8 mouse cellular contexts compared by ENCODE assay signal in genomic region chr16:4214631-4215240, GRCm38 (mm10). TPM values are rescaled to one million over a fixed set of nuclear protein-coding genes. Genes with fewer than 3 reads are reported as not detected.
DNase-seq lines count a peak whose midpoint lies in the region; ATAC-seq lines count a peak whose summit lies in the region.

No protein-coding gene starts in this region.

- H3K4me3 ChIP-seq in megakaryocyte, embryonic 14.5 days (replicated peaks), result peak overlapping the region; percentile 98
- peak overlapping the region; percentile 93 for H3K4me3 ChIP-seq in intestine, embryonic 14.5 days (ENCODE audit: low read depth, low read length)
- peak overlapping the region; percentile 92 for H3K4me3 ChIP-seq in neural tube, embryonic 12.5 days

- WGBS in intestine, embryonic 14.5 days, result 37% methylated on average over 10 of the region's 10 CpGs
- 38% methylated on average over 10 of the region's 10 CpGs for WGBS in neural tube, embryonic 12.5 days

- H3K4me2 ChIP-seq in intestine, embryonic 14.5 days (ENCODE audit: low read length), result peak overlapping the region; percentile 89
- peak overlapping the region; percentile 81 for H3K4me2 ChIP-seq in neural tube, embryonic 12.5 days (replicated peaks)

- no peak overlapping the region for H3K27ac ChIP-seq in intestine, embryonic 14.5 days (ENCODE audit: low read depth)
- H3K27ac ChIP-seq in neural tube, embryonic 12.5 days, result no peak overlapping the region

- peak overlapping the region; percentile 97 for H3K9ac ChIP-seq in intestine, embryonic 14.5 days (ENCODE audit: low read length)
- H3K9ac ChIP-seq in neural tube, embryonic 12.5 days, result peak overlapping the region; percentile 83

- no peaks in the 10 kb centered on the region for H3K9me3 ChIP-seq in megakaryocyte, embryonic 14.5 days
- H3K9me3 ChIP-seq in intestine, embryonic 14.5 days (ENCODE audit: control insufficient read depth, low read length), result no peaks in the 10 kb centered on the region
- no peaks in the 10 kb centered on the region for H3K9me3 ChIP-seq in neural tube, embryonic 12.5 days

- H3K36me3 ChIP-seq in megakaryocyte, embryonic 14.5 days (replicated peaks; ENCODE audit: low read length), result peaks cover 5% of the 10 kb centered on the region
- no peaks in the 10 kb centered on the region for H3K36me3 ChIP-seq in intestine, embryonic 14.5 days (ENCODE audit: control insufficient read depth, insufficient read depth, low read length)
- H3K36me3 ChIP-seq in neural tube, embryonic 12.5 days, result no peaks in the 10 kb centered on the region

- peak; percentile 73 for DNase-seq in cerebellum, adult 9-10 months
- no peak for DNase-seq in cerebellum, adult 11 months
- no peak for DNase-seq in intestine, embryonic 14.5 days (ENCODE audit: low spot score)
- no peak for DNase-seq in layer of hippocampus, adult 18-20 months (ENCODE audit: low spot score in 2 of 2)
- no peak for DNase-seq in ovary, postnatal 10 days (ENCODE audit: low spot score)

- H3K4me1 ChIP-seq in megakaryocyte, embryonic 14.5 days, result peaks cover 35% of the 10 kb centered on the region
- peaks cover 14% of the 10 kb centered on the region for H3K4me1 ChIP-seq in intestine, embryonic 14.5 days (replicated peaks; ENCODE audit: control insufficient read depth, insufficient read depth, low read length)
- H3K4me1 ChIP-seq in neural tube, embryonic 12.5 days, result peaks cover 13% of the 10 kb centered on the region

- no peak for ATAC-seq in megakaryocyte, adult 5-6 weeks (ENCODE audit: poor library complexity, severe bottlenecking)
- ATAC-seq in intestine, embryonic 14.5 days (replicated peaks; ENCODE audit: low FRiP score, low TSS enrichment, low read depth), result peak; percentile 43; the same call in 1 of the 2 replicates
- ATAC-seq in neural tube, embryonic 12.5 days (ENCODE audit: low FRiP score, low read depth), result peak; percentile 33

- H3K27me3 ChIP-seq in megakaryocyte, embryonic 14.5 days (replicated peaks), result peaks cover 23% of the 10 kb centered on the region
- H3K27me3 ChIP-seq in intestine, embryonic 14.5 days (replicated peaks; ENCODE audit: control insufficient read depth, insufficient read depth, low read length), result no peaks in the 10 kb centered on the region
- peaks cover 10% of the 10 kb centered on the region; the same call in 1 of the 2 replicates for H3K27me3 ChIP-seq in neural tube, embryonic 12.5 days (replicated peaks)

RNA-seq across cellular contexts. Expression of gene Crebbp, which starts 0.9 kb away (rescaled TPM):
- polyA plus RNA-seq in megakaryocyte, embryonic 14.5 days (2012; ENCODE audit: insufficient read depth, low replicate concordance), result 7.5 and 8.2 TPM in 2 replicates
- 60.8 and 65.3 TPM in 2 replicates for total RNA-seq in megakaryocyte, adult 5-6 weeks (2015)
- total RNA-seq in megakaryocyte, adult 5-6 weeks (2017), result 17.1 and 25.8 TPM in 2 replicates
- polyA plus RNA-seq in intestine, embryonic 14.5 days (2014; fragmentation: Nextera tagmentation; extraction: Ambion mirVana), result 38.1 and 43.4 TPM in 2 replicates
- 38.4 and 39.5 TPM in 2 replicates for polyA plus RNA-seq in neural tube, embryonic 12.5 days (2016; fragmentation: Nextera tagmentation; extraction: Ambion mirVana)
- 10 to 100 TPM; 85.3 to 85.7 TPM for total RNA-seq in layer of hippocampus, adult 18-20 months (2021)
